ENCODE assay signal across 24 mouse cellular contexts in genomic region chr5:104334516-104334915, GRCm38 (mm10). TPM values are rescaled to one million over a fixed set of nuclear protein-coding genes. Genes with fewer than 3 reads are reported as not detected.
"Had no signal": no experiment of that assay in that cellular context is flagged by ENCODE, and none has a peak within 500 bp of the region (broad histone marks: within the 10 kb centered on the region; RNA-seq: fewer than 3 reads in every experiment).

No protein-coding gene starts in this region.

- DNase-seq: gastrocnemius, postnatal 14 days; gastrocnemius, postnatal 36 days; heart, adult 18-20 months; heart, postnatal 10 days; kidney, adult 18-20 months; kidney, adult 8-10 months; kidney, postnatal 10 days; kidney, postnatal 25 days; kidney, postnatal 4 days; layer of hippocampus, postnatal 36 days; left cerebral cortex, postnatal 4 days had no signal

RNA-seq across cellular contexts. Expression of gene Mepe, which starts 9.4 kb away (rescaled TPM):
- total RNA-seq: gastrocnemius, adult 18-20 months; gastrocnemius, adult 8-10 months; gastrocnemius, postnatal 14 days; gastrocnemius, postnatal 36 days; heart, adult 18-20 months; heart, adult 8-10 months; heart, postnatal 10 days; heart, postnatal 25 days; hematopoietic stem cell, adult 5-6 weeks; hindbrain, postnatal 0 days; layer of hippocampus, adult 2 months; layer of hippocampus, postnatal 14 days; layer of hippocampus, postnatal 36 days; left cerebral cortex, adult 18-20 months; left cerebral cortex, adult 8-10 months; left cerebral cortex, postnatal 10 days; left cerebral cortex, postnatal 25 days; left cerebral cortex, postnatal 4 days; liver, adult 2 months had no signal

RNA-seq across cellular contexts. Expression of gene Ibsp, which starts 35.5 kb away (rescaled TPM):
- total RNA-seq: gastrocnemius, adult 18-20 months; gastrocnemius, adult 8-10 months; gastrocnemius, postnatal 14 days; gastrocnemius, postnatal 36 days; heart, adult 18-20 months; heart, adult 8-10 months; heart, postnatal 10 days; heart, postnatal 25 days; liver, adult 2 months had no signal
